Mouse (Mus musculus) adrenal gland, adult 18-20 months (tissue): ENCODE results near the gene Kcnq1. TPM values are rescaled to one million over a fixed set of nuclear protein-coding genes. Genes with fewer than 3 reads are reported as not detected.

Experiments
- DNase-seq, 2 experiments: peaks; one replicate each; pipeline ENCODE4 v3.0.0; 2021 to 2022; ENCODE audit warnings: low spot score in 2 of 2
- total RNA-seq, 2 experiments: library from RNA; stranded (reverse); gene quantifications; 1 replicate in 1 of 2; 2 replicates in 1 of 2; pipeline ENCODE4 v1.2.3; 2021

Gene Kcnq1
- total RNA-seq, 2 experiments from 2014 or later, result 3.2 to 6.0 TPM

DNA sequence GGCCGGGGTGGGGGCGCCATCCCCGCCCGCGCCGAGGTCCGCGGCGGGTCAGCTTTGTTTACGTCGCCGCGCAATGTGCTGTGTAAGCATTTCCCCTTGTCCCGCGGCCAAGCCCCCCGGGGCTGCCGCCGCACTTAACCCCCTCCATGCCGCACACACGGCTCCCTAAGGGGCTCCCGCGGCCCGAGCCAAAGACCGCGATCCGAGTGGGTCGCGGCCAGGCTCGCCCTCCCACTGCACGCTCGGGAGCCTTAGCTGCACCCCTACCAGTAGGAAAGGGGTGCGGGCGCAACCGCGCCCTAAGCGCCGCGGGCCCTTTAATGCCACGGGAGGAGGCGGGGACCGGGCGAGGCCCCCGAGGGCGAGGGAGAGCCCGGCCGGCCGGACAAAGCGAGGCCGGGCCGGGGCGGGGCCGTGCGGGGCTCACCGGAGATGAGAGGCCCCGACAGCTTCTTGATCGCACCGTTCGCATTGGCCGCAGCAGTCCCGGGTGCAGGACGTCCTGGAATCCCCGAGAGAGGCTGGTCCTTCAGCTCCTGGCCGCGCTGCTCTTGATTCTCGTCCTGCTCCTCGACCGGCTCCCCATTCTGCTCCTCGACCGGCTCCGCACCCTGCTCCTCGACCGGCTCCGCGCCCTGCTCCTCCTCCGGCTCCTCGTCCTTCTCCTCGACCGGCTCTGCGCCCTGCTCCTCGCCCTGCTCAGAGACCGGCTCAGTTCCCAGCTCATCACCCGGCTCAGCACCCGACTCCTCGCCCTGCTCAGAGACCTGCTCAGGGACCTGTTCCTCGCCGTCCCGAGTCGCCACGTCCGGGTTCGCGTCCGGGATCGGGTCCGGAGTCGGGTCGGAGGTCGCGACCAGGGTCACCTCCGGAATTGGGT is 353.4 kb downstream of the Kcnq1 start:
- peak; percentile 53 to 54 for DNase-seq

DNA sequence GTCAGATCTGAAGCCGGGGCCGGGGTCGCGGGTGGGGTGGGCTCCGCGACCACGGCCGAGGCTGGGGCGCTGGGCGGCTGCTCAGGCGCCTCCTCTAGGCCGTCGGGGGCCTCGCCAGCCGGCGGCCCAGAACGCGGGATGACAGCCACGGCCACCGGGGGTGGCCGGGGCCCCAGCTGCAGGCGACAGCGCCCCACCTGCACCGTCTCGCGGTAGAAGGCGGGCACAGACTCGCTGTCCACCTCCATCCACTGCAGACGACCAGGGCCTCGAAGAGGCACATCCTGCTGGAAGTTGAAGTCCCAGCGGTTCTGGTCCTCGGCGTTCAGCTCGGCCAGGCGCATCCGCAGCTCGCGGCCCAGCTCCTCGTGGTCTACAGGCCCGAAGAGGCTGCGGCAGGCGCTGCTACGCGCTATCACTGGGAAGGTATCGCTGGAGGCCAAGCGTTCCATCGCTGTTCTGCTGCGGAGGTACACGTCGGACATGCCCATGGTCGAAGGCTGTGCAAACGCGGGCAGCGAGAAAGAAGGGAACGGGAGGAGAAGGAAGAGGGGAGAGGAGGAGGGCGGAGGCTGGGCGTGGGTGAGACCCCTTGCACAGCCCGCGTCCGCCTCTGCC is 354.2 kb downstream of the Kcnq1 start:
- peak in 1 of 2 experiments; percentile 21 for DNase-seq

DNA sequence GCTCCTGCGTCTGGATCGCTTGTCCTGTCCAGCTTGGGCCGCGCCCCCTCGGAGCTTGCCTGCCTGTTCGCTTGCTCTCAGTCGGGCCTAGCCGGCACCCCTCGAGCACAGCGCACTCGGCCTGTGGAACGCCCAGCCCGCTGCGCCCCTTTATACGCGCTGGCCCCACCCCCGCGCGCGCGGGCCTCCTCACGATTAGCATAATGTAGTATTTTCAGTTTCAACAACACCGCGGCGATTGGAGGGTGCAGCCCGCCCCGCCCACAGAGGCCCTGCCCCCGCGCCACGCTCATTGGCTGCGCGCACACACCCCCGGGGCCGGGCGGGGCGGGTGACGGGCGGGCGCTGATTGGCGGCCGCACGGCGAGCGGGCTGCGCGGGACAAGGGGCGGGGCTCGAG is 354.7 kb downstream of the Kcnq1 start, which contains the start of gene Cdkn1c:
Cdkn1c (minus strand) TSS at position 177 of the 400 bp plus-strand sequence.
- peak; percentile 77 to 80 for DNase-seq

DNA sequence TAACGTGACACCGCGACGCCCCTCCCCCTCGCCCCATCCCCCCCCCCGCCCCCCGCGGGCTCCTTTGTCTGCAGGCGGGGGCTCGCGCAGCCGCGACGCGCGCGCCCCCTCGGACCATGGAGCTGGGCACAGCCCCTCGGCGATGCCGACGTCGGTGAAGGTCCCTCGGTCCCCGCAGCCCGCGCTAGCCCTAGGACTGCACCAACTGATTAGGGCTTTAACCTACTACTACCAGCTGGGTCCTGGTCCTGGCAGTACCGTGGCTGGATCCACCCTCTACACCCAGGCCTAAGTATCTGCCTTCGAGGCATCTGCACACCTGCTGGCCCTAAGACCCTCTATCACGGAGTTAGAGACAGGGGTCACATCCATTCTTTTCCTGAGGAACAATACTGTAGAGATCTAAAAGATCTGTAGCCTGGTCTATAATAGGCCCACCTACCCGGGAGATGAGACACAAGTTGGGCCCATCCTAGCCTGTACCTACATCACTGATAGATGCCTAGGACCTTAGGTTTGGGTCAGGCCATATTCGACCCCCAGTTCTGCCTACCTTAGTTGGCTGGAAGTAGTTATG is 355.2 kb downstream of the Kcnq1 start:
- peak in 1 of 2 experiments; percentile 17 for DNase-seq

DNA sequence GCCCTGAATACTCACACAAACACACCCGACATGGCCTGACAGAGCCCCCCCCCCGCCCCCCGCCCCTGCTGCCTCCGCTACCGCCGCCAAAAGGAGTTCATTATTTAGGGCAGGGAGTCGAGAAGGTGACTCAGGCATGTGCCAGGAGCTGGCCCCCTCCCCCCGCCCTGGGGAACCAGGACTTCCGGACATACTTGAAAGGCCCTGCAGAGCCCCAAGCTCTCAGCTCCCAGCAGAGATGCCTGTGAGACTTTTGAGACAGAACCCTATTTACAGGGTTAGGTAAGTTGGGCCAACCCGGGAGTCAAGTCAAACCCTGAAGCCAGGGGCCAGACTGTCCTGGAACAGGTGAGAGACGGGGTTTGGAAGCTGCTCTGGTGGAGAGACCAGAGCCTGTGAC is 355.8 kb downstream of the Kcnq1 start:
- no peak for DNase-seq

DNA sequence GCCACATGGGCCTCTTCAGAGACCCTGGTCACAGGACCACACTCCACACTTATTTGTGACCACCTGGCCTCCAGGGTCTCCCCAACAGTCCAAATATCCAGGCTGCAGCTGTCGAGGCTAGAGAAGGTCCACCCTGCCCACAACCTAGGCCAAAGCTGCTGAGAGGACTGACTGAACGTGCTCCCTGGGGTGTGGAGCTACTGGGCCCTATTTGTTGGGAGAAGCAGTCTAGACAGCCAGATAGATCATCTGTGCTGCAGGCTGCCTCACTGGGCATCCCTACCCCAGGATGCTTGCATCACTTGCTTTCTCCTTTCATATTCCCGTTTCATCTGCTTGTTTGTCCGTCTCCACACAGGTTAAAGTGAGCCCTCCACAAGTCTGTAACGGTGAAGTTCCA is 356.4 kb downstream of the Kcnq1 start:
- no peak for DNase-seq

DNA sequence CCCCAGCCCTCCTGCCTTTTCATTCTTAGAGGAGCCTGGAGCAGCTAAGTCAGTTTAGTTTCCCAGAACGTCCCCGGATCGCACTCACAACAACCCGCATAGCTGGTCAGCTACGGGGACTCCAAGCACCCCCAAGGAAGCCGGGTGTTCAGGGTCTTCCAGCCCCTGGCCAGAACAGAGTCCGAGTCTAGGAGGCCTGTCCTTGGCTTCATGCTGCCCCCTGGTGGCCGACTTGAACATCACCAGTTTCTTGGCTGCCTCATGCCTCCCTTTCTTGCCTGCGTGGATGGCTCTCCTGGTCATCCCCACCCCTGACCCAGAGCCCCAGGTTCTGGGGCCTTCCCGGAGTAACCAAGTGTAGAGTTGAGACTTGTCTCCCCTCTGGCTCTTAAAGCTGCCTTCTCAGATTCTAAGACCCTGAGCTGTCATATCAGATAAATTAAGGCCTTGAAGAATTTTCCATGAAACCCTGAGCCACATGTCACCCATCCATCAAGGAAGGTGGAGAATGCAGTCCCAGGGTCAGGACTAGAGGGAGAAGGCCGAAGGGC is 357.8 kb downstream of the Kcnq1 start:
- DNase-seq, result peak; percentile 82 to 88

DNA sequence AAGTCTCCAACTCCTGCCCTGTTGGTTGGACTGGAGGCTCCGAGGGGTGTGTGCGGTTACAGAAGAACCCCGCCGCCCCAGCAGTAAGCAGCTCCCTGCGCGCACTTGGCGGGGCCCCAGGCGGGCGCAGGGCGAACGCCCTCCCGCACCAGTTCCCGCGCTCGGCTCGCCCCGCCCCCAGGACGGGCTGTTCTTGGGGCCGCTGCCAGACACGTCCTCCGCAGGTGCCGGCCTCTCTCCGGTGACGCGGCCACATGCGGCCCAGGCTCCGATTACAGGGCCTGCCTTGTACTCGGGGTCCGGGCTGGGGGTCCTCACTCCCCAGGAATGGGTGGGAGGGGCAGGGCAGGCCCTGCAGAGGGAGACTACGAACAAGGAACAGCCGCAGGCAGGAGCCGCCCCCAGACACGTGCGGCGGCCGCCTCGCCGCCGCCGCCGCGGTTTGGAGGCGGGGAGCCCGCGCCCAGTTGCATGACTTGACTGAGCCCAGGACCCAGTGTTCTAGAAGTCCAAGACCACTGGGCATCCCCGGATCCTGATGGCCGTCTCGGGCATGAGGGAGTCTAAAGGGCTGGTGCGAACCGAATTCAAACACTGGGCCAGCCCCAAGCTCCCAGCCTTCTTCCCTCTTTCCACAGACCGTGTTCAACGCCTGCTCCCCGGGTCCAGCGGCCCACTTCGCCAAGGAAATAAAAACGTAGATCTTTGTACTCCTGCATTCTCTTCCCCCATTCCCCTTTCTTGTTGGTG is 358.8 kb downstream of the Kcnq1 start:
- peak; percentile 63 to 66 for DNase-seq

DNA sequence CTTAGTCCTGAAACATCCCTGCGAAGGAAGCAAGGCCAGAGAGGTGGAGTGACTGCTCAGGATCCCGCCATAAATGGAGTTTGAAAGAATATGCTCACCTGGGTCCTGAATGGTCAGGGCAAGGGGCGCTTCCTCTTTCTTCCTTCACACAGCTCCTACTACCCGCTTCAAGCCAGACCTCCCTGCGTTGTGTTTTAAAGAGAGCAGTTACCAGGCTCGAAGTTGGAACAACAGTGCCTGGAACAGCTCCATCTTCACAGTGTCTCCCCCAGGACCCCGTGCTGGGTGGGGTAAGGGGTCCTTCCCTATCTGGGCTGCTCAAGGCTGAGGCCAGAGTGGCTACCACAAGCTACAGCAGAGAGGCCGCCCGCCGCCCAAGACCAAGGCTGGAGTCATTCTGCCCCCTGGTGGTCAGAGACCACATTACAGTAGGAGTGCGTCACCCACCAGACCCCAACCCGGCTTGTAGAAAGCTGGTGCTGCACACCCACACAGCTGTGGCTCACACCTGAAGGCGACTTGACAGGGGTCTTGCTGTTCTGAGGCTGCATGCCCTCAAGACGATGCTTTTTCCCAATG is 360.0 kb downstream of the Kcnq1 start:
- peak; percentile 84 to 86 for DNase-seq

DNA sequence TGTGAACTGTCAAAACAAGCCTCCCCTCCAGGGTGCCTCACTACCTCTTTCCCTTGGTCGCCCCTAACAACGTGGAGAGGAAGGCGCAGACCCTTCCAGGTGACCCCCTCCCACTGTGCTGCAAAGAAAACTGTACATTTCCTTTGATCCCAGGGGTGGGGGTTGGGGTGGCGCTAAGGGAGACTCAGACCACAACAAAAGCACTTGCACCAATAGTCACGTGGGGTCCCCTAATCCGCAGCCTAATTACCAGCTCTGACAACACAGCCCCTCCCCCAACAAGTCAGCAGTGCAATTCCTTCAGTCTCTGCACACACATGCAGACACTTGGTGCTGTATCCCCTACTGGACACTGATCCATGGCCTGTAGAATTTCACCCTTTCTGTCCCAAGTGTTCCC is 361.6 kb downstream of the Kcnq1 start:
- no peak for DNase-seq

DNA sequence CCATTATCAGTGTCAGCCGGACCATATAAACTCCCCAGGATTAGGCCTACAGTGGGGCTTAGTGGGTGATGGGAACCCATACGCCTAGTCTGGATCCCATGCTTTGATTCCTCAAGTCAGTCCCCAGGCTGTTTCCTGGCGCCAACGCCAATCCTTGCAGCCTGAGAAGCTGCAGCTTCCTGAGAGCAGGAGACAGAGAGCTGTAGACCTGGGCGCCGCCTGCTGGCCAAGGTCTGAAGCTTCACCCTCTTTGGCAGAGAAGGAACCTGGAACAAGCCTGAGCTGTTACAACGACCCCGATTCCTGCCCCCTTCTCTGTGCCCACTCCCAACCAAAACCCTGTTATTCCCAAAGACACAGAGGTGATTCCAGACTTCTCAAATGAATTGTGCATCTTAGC is 363.8 kb downstream of the Kcnq1 start:
- peak; percentile 72 to 78 for DNase-seq

DNA sequence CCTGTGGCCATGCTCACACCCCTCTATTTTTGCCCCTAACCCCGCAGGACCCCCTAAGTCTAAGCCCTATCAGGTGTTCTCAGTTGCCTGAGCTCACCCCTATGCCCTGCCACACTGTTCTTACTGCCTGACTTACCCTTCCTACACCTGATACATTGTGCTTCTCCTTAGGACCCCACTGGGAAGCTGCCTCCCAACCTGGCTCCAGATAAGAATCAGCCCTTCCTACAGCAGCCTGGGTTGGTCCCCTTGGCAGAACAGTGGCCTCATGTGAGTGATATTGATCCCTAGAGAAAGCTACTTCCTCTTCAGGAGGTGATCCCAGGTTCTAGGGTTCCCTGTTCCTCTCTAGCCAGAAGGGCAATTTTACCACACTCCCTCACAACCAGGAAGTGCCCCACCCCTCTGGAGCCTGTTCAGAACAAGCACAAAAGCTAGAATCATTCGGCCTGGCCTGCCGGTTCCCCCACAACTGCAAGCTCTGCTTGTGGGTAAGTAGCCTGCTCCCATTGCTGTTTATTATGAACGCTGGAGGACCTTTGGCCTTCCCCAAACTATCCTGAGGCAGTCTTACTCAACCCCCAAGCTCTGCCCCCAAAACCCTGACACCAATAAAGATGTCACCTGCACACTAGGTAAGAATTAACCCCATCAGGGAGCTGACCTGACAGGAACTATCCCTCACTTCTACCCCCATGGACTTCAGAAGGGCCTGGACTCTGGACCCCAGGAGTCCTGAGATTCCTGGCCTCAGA is 367.4 kb downstream of the Kcnq1 start, which contains the start of gene Slc22a18:
Slc22a18 (plus strand) TSS at position 390 of the 755 bp plus-strand sequence.
- no peak for DNase-seq

DNA sequence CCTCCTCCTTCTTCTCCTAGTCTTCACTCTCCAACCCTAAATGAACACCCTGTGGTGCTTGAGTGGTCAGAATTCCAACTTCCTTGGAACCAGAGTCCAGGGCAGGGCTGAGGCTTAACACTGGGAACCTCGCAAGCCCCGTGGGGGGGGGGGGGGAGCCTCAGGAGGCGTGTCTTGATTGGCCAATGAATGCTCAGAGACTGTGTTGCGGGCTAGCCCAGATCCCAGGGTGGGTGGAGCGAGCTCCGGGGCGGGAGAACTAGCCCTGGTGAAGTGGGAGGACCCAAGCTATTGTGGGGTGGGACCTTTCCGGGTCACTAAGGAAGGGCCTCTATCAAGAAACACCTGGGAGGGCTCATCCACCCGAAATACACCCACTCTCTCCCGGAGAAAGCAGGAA is 368.6 kb downstream of the Kcnq1 start:
- DNase-seq, result no peak

DNA sequence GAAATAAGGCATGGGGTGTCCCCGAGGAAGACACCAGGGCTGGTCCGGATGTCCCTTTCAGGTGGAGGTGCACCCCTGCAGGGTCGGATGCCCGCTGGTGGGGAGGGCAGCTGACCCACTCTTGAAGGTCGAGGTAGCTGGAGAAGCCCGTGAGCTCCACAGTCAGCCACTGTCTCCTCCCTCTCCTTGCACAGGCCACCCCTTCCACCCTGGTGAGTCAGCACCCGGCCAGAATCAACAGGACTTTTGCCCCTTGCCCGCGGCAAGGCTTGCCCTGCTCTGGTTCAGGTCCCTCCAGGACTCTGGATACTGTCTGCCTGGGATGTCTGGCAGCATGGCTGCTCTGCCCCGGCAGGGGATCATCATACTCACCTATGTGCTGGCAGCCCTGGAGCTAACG is 369.7 kb downstream of the Kcnq1 start:
- DNase-seq, result no peak

Other genes with a start within 250 kb of the Kcnq1 start
- 100 to 1,000 TPM; 547 to 572 TPM for gene Th, start 175.2 kb upstream of the Kcnq1 start, total RNA-seq
- gene Ascl2, start 137.1 kb upstream of the Kcnq1 start, total RNA-seq, result under 1 TPM; 0.26 to 0.40 TPM
- 1 to 10 TPM in 1 of 2 experiments, under 1 TPM in 1; 0.50 to 1.2 TPM for gene Tspan32, start 101.3 kb upstream of the Kcnq1 start, total RNA-seq
- 100 to 1,000 TPM; 609 to 688 TPM for gene Cd81, start 53.6 kb upstream of the Kcnq1 start, total RNA-seq
- gene Tssc4, start 37.1 kb upstream of the Kcnq1 start, total RNA-seq, result 10 to 100 TPM; 24.0 to 26.3 TPM
- under 1 TPM; 0.30 to 0.38 TPM for gene Trpm5, start 11.7 kb upstream of the Kcnq1 start, total RNA-seq